17 mouse cellular contexts compared by ENCODE assay signal in genomic region chr14:71609698-71610301, GRCm38 (mm10).
"Had no signal": no experiment of that assay in that cellular context is flagged by ENCODE, and none has a peak within 500 bp of the region (broad histone marks: within the 10 kb centered on the region; RNA-seq: fewer than 3 reads in every experiment).

No protein-coding gene starts in this region.

- H3K27ac ChIP-seq: kidney, postnatal 0 days; limb, embryonic 12.5 days; liver, embryonic 13.5 days; lung, embryonic 15.5 days; macrophage; midbrain, embryonic 13.5 days had no signal

- H3K27me3 ChIP-seq: limb, embryonic 12.5 days; liver, embryonic 13.5 days; lung, embryonic 15.5 days; midbrain, embryonic 13.5 days had no signal

- H3K9me3 ChIP-seq: limb, embryonic 12.5 days; liver, embryonic 13.5 days; lung, embryonic 15.5 days; midbrain, embryonic 13.5 days had no signal

- ATAC-seq: liver, postnatal 0 days; midbrain, embryonic 13.5 days had no signal

- H3K9ac ChIP-seq: limb, embryonic 12.5 days; liver, embryonic 13.5 days; liver, postnatal 0 days; lung, embryonic 15.5 days; midbrain, embryonic 13.5 days had no signal

- H3K36me3 ChIP-seq: limb, embryonic 12.5 days; liver, embryonic 13.5 days; lung, embryonic 15.5 days; midbrain, embryonic 13.5 days had no signal

- H3K4me1 ChIP-seq: limb, embryonic 12.5 days; liver, embryonic 13.5 days; lung, embryonic 15.5 days; midbrain, embryonic 13.5 days had no signal

- H3K4me2 ChIP-seq: limb, embryonic 12.5 days; liver, embryonic 13.5 days; lung, embryonic 15.5 days; midbrain, embryonic 13.5 days had no signal

- DNase-seq: kidney, adult 8-10 months; kidney, postnatal 36 days; layer of hippocampus, adult 9-11 months; layer of hippocampus, postnatal 36 days; liver; liver, embryonic 13.5 days; liver, postnatal 0 days; lung, postnatal 14 days; right cerebral cortex, postnatal 4 days; spleen, adult 18-20 months; thymus, adult 18-20 months; thymus, postnatal 36 days had no signal

- H3K4me3 ChIP-seq: limb, embryonic 12.5 days; liver, embryonic 13.5 days; lung, embryonic 15.5 days; midbrain, embryonic 13.5 days had no signal
